Mouse (Mus musculus): ENCODE measurements around the gene Irf8.
"Not testable (repeated sequence)": the region's sequence is repeated elsewhere in the genome, so short reads cannot be mapped to it uniquely, and the experiment has no call there.

Gene Irf8

DNA sequence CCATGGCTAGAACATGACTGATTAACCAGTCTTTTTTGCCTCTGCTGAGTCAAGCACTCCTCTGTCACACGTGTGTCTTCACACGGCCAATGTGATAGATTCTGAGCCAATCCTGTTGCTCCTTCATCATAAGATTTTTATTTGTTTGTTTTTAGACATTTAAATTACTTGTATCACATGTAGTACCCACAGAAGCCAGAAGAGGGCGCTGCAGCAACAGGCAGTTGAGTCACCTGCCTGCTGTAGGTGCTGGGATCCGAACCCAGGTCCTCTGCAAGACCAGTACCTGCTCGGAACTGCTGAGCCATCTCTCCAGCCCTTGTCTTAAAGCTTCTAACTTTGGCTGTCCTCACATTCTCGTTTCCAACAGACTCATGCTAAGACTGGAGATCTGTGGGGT is 13.1 kb upstream of the Irf8 start:
- no peak for DNase-seq

DNA sequence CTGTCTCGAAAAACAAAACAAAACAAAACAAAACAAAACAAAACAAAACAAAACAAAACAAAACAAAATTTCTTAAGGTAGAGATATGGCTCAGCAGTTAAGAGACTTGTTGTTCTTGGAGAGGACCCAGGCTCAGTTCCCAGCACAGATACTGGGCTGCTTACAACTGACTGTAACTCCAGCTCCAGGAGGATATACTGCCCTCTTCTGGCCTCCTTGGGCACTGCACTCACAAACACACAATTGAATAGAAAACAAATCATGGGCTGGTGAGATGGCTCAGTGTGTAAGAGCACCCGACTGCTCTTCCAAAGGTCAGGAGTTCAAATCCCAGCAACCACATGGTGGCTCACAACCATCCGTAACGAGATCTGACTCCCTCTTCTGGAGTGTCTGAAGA is 12.1 kb upstream of the Irf8 start:
- DNase-seq = not testable (repeated sequence)

DNA sequence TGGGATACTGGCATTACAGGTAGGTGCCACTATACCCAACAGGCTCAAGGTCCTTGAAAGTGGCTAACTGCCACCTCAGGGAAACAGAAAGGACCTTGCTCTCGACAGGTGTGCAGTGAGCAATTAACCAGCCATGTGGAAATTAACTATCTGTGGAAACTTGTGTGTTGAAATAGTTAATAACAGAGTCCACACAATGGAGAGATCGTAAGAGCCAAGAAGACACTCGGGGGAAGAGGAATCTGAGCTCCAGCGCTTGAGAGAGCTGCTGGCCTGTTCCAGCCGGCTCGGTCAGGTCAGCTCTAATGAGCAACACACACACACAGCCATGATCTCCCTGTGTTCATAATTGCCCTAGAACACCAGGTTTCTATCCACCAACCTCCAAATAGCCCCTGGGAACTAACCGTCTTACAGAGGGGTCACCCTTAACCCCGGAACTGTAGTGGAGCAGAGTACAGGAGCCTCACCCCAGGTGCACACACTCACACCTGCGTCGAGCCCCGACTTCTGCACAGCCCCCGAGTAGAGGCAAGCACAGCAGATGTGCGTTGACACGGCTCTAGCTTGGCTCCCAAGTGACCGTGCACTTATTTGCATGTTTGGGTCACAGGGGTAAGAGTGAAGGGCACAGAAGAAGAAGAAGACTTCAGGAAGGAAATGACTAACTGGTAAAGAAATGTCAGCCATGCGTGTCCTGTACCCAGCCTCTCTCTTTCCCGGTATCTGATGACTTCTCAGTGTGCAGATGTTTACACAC is 11.2 kb upstream of the Irf8 start:
- no peak for DNase-seq

DNA sequence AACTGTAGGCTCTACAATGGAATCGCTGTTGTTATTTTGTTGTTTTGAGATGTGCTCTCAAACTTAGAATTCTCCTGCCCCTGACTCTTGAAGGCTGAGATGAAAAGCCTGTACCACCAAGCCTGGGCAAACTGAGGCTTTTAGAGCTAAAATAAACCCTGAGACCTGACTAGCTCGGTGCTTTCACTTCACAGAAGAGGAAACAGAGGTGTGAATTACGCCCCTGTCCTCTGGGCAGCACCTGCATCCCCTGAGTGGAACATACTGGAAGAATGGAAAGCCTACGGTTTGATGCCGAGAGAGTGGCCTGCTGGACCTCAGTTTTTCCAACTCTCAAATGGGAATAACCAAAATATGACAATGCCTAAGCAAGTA is 10.6 kb upstream of the Irf8 start:
- DNase-seq = no peak

DNA sequence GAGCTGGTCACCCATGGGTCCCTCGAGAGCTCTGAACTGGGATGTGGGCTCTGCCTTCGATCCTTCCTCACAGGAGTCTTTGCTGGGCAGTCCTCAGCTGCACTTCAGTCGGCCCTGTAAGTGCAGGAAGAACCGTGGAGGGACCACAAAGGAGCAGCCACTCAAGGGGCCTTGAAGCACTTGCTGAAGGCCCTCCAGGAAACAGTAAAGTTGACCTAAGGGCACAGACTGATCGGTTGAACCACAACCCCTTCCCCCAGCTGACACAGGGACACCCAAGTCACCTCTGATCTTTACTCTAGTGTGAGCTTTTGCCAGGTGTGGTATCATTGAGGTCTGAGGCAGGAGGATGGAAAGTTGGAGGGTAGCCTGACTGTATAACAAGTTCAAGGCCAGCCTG is 10.1 kb upstream of the Irf8 start:
- DNase-seq = no peak

DNA sequence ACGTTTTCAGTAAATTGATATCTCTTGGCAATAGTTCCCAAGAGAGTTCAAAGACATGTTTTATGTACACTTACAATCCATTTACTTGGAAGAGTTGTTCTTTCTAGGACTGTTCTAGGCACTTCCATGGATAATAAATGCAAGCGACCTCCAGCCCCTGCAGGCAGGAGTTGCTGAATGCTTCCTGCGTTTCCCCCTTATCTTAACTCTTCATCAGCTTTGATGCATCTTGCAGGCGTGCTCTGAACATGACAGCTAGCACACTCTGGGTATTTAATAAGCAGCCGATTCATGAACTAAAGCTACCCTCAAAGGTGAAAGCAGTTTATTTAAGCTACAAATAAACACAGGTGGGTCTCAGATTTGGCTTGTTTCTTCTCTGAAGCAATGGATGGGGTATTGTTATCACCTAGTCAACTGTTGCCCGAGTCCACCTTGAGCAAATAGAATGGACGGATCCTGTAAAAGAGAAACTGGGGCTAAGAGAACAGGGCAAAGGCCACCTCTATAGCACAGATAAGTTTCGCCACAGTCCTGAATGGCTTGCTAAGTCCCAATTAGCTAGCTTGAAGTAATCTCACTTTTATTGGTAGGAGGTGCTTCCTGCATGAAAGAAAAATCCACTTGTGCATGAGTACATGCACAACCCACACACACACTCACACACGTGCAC is 7.5 kb upstream of the Irf8 start:
- DNase-seq = no peak

DNA sequence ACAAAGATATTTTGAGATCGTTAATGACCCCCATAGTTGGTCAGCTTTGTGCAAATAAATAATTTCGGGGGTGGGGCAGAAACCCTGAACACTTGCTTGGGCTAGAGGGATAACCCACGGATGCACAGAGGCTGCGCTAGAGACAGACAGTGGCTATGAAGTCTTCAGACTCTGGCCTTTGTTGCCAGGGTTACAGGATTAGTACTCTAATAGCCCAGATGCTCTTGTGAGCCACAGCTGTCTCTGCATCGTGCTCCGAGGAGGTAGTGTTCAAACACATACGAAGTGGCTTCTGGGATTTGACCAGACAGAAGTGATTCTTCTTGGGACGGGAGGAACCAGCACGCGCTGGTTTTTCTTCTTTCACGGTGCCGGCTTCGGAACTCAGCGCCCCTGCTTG is 4.6 kb upstream of the Irf8 start:
- no peak for DNase-seq

DNA sequence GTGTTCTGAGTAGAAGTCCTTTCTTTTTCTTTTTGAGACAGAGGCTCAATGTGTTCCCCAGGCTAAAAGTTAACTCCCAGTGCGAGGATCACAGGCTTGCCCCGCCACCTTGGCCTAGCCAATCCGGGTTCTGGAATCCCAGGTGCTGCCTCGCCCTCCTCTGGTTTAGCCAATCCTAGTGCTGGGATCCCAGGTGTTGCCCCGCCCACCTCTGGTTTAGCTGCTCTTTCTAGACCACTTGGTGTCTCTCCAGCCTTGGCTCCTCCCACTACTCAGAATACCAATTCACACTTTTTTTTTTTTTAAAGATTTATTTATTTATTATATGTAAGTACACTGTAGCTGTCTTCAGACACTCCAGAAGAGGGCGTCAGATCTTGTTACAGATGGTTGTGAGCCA is 4.1 kb upstream of the Irf8 start:
- DNase-seq = no peak

DNA sequence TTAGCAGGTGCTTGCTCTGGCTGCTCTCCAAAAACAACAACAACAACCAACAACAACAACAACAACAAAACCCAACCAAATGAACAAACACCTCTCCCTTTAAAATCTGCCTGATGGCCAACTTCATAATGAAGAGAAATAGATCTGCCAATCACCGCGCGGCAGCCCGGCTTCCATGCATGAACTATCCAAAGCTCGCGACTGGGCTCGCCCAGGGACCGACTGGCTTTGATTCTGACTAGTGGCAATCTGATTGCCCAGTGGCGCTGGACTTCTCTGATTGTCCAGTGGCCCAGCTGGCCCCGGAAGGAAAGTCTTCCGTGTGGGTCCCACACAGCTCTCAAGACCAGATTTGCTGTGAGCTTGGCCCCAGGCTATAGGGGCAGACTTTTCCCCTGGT is 328 bp downstream of the Irf8 start:
- no peak for DNase-seq

DNA sequence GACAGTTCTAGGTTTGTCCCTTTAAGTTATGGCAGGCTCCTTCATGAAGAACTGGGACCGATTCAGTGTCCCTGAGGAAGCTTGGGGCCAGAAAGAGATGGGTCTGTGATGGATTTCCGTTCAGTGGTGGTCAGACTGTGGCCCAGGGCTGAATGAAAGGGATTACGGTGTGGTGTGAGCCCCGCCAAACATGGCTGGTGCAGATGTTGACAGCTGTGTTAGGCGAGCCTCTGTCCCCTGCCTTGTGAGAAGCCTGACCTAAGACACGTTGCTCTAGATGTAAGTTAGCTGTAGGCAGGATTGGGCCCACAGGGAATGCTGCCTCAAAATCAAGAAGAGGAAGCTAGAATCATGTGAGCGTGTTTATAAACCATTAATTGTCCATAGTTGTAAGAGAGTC is 1.0 kb downstream of the Irf8 start:
- no peak for DNase-seq

DNA sequence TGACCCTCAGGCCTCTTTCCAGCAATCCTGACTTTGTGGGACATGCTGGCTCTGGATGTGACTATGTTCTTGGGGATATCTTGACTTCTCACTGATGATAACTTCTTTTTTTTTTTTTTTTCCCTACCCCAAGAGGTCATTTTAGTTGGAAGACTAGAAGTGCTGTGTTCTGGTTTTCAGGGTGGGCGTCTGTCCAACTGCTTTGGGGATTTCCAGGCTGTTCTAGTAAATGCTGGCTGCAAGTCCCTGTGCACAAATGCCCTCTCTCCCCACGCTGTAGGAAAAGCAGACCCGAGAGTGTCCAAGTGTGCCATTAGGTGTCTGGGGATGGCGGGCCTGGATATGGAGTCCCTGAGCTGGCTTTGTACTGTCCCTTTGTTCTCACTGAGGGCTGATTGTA is 2.6 kb downstream of the Irf8 start:
- no peak for DNase-seq

DNA sequence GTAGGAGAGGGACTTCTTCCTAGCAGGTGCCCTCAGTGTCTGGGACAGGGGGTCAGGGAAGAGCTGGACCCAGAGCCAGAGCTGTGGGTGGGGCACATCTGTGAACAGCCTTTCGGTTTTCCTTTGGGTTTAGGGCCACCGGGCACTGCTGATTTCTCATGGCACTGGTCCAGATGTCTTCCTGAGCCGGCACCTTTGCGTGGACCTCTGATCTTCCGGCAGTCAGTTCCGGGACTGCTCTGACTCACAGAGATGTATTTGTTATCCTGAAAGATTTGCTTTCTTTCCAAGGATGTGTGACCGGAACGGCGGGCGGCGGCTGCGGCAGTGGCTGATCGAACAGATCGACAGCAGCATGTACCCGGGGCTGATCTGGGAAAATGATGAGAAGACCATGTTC is 3.4 kb downstream of the Irf8 start:
- peak; percentile 1 for DNase-seq

DNA sequence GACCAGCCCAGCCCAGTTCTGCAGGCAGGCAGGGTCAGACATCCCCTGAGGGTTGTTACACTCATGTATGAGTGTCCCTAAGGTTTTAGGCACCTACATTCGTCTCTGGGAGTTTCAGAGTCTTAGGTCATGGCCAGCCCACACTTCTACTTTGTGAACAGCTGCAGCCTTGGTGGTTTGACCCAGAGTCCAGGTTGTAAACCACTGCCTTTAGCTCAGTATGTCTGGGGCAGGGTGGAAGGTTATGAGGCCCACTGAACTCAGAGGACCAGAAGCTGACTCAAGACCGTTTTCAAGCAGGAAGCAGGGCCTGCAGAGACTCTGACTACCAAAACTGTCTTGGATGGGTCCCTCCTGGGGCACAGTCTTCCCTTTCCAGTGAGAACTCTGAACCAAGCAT is 4.4 kb downstream of the Irf8 start:
- no peak for DNase-seq

DNA sequence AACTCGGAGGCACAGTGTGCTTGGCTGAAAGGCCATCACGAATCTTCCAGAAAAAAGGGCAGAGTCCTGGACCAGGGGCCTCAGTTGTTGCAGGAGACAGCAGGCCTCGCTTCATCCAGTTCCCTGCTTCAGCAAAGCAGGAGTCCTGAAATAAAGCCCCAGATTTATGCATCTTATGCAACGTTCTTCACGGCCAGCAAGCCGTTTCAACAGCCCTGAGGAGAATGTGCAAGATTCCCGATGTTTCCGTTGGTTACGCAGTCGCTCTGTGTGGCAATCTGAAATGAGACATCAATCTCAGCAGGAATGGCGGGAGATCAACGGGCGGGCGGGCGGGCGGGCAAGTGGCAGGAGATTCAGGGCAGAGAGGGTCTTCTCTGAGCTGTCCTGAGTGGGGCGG is 4.8 kb downstream of the Irf8 start:
- no peak for DNase-seq

DNA sequence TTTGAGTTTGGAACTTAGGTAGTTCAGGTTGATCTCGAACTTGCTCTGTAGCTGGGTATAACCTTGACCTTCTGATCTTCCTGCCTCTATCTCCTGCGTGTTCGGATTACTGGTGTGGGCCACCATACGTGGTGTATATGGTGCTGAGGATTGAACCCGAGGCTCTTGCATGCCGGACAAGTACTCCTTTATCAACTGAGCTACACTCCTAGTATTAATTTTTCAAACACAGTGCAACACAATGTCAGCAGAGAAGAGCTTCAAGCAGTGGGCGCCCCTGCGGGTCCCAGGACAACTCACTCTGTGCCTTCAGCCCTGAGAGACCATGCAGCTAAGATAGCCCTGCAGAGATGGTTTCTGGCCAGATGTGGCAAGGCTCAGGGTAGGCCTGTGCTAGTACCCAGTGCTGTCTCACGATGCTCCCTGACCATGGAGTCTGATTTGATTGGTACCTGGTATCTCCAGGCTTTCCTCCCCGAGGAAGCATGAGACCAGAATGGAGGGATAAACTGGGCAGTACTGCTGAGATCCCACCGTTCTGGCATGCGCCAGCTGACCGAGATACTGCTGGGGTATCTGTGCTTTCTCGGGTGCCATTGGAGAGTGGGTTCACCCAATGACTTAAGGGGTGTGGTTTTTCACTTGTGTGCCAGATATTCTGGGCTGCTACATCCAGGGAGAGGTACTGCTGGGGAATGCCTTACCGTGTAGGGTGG is 5.8 kb downstream of the Irf8 start:
- DNase-seq = no peak

DNA sequence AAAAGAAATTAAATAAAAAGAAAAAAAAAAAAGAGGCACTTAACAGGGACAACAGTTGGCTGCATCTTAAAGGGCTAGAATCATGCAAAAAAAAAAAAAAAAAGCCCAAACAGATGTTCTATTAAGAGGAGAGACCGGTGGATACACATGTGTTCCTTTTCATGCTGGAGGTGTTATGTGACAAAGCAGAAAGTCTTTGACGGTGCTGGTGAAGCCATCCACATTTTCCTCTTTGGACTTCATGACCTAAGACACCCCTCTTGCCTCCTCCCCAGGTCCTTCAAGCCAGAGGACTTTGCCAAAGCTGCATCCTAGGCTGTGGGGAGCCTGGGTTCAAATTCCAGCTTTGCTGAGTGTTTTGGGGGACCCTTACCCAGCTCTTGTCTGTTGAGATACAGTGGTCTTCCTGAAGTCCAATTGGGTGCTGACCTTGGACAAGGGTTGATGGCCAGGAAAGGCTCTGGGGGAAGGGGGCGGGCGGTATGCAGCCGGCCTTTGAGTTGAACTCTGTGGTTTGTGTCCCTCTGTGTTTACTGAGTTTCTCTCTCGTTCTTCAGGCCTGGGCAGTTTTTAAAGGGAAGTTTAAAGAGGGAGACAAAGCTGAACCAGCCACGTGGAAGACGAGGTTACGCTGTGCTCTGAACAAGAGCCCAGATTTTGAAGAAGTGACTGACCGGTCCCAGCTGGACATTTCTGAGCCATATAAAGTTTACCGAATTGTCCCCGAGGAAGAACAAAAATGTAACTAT is 7.2 kb downstream of the Irf8 start:
- DNase-seq = no peak

DNA sequence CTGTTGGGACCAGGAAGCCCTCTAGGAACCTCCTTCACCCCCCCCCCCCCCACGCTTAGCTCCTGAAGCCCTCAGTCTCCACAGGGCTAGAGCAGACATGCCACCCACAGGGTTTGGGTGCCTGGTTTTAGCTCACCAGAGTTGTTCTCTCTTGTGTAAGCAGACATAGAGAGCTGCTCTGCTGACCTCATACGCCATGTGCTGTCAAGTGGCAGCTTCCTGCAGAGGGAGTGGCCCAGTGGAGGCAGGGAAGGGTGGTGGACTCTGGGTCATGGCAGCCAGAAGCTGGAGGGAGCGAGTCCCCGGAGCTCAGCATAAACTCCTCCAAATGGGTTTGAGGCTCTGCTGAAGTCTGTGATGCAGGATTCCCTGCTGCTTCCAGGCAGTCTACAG is 7.7 kb downstream of the Irf8 start:
- no peak for DNase-seq

DNA sequence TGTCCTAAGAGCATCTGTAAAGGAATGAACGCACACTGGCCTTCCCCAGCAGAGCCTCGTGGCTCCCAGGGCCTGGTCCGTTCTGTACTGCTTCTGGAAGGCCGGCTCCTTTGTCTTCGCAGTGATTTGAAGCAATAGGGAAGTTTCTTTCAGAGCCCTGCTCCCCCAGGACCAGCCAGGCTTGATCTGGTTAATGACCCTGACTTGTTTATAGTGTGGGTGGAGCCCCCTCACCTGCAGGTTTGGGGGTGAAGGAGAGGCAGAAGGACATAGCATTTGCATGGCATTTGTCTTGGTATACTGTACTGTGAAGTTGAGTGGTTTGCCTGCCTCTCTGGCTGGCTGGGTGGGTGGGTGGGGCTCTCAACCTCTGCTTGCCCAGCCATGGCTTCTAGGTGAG is 8.3 kb downstream of the Irf8 start:
- no peak for DNase-seq

DNA sequence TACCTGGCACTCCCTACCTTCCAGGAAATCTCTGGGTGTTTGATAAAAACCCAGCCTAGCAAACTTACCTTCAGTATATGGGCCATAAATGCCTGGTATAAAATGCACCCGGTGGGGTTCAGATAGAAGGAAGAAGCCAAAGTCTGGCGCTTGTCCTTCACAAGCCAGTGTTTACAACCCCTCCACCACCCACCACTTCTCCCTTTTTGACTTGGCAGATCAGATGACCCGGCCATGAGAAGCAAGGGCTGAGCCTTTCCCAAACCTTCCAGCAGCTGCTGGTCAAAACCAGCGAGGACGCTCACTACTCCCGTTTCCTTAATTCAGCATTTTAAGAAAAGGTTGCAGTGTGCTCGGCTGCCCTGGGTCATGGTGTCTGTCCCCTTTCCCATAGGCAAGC is 9.1 kb downstream of the Irf8 start:
- DNase-seq = no peak

DNA sequence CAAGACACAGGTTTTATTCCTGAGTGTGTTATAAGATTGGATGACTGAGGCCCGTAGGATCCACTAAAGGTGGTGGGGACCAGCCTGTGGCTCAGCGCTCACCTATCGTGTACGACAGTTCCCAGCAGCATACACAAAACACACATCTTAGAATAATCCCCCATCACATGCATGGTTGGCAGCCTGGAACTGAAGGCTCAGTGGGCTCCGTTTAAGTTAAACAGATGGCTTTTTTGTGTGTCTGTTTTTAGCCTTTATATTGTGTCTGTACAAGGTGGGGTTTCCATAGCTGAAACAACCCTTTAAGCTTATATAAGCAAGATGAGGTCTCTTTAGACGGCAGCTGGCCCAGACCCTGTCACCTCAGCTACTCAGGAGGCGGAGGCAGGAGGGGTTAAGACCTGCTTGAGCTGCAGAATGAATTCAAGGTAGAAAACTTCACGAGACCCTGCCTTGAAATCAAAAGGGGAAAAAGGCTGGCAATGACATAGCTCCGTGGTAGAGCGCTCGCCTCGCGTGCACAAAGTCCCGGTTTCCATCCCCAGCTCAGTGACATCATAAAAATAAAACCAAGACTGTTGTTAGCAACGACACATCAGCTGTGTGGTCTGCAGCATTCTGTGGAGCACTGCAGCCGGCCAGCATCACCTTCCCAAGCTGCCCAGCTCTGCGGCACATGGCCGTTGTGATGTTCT is 10.0 kb downstream of the Irf8 start:
- no peak for DNase-seq

DNA sequence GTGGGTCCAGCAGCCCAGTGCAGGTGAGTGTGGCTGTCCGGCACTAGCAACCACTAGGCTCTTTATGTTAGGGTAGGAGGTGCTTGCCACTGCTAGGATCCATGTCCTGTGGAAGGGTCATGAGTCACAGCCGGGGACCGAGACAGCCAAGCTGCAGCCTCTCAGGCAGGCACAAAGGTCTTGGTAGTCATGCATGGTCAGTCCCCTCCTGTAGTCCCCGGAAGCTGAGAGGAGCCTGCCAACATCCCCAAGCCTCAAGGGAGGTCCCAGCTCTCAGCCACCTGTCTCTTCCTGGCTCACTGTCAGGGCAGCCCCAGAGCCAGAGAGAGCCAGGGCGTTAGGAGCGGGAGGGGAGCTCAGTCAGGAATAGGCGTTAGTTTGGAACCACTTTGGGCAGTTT is 11.1 kb downstream of the Irf8 start:
- no peak for DNase-seq

DNA sequence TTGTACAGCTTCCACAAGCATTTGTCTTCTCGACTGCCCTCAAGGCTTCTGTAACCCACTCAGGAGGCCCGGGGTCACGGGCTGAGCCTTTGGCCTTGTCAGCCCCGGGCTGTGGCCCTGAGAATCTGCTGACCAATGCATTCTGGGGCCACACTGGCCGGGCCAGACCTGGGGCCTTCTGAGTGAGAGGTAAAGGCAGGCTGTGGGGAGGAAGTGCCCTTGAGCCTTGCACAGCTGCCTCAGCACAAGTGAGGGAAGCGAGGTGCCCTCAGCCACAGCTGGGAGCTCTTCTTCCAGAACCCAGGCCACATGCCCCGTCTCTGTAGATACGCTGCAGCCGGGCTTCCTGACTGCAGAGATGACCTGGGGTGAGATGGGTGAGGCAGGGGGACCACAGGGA is 14.5 kb downstream of the Irf8 start:
- no peak for DNase-seq

All from right cerebral cortex, postnatal 14 days (tissue).